Mouse (Mus musculus): Measurements from ENCODE around the gene Esr2.

- TF ChIP-seq EP300 (IDR thresholded peaks at IDR 0.05; ENCODE audit: low read depth in 1 of 2, low read length in 2 of 2) = no peak
- TF ChIP-seq CTCF (IDR thresholded peaks at IDR 0.05 in 2 of 3, conservative IDR thresholded peaks at IDR 0.05 in 1 of 3; ENCODE audit: control insufficient read depth in 1 of 3, insufficient read depth in 1 of 3, low read depth in 2 of 3, low read length in 3 of 3, poor library complexity in 1 of 3, severe bottlenecking in 1 of 3) = no peak
- TF ChIP-seq KAT2A (conservative IDR thresholded peaks at IDR 0.05; ENCODE audit: low read depth, low read length) = no peak
- no peak for TF ChIP-seq ELF1 (IDR thresholded peaks at IDR 0.05; ENCODE audit: low read depth, low read length)
- TF ChIP-seq SIN3A (IDR thresholded peaks at IDR 0.05; ENCODE audit: low read length) = no peak
- no peak for TF ChIP-seq GABPA (IDR thresholded peaks at IDR 0.05; ENCODE audit: low read depth, low read length)
- no peak for TF ChIP-seq POLR2A (IDR thresholded peaks at IDR 0.05; ENCODE audit: control insufficient read depth in 1 of 2, insufficient read depth in 1 of 2, low read depth in 1 of 2, low read length in 2 of 2, poor library complexity in 1 of 2)
- TF ChIP-seq HCFC1 (IDR thresholded peaks at IDR 0.05; ENCODE audit: low read depth, low read length) = no peak
- no peak for TF ChIP-seq MEF2A (IDR thresholded peaks at IDR 0.05; ENCODE audit: extremely low read depth, insufficient replicate concordance, low read depth, low read length, poor library complexity, severe bottlenecking)
These were observed 60.5 kb downstream of the Esr2 start for GRCm38 (mm10) chr12:76116577-76116976.

All from MEL (cell line).